Mouse (Mus musculus): ENCODE data around the gene Acadm.
A peak's percentile ranks its signal among the peaks of the same experiment; 100 is the strongest.

Gene Acadm

GRCm38 (mm10) chr3:153944335-153944990 is at the start of gene Acadm:
TSS of gene Acadm (minus strand) at chr3:153944632.
- DNase-seq (ENCODE audit: low spot score), result peak; percentile 89

- no peak for DNase-seq (ENCODE audit: low spot score)
Observed at GRCm38 (mm10) chr3:153984428-153985340, 40.3 kb upstream of the Acadm start.

- DNase-seq (ENCODE audit: low spot score), result no peak
Observed at GRCm38 (mm10) chr3:153980611-153981010, 36.2 kb upstream of the Acadm start.

GRCm38 (mm10) chr3:153975791-153976190 is 31.4 kb upstream of the Acadm start:
- DNase-seq (ENCODE audit: low spot score), result no peak

- DNase-seq (ENCODE audit: low spot score), result no peak
Observed at GRCm38 (mm10) chr3:153975060-153975459, 30.6 kb upstream of the Acadm start.

GRCm38 (mm10) chr3:153973949-153974760 is 29.7 kb upstream of the Acadm start:
- no peak for DNase-seq (ENCODE audit: low spot score)

- no peak for DNase-seq (ENCODE audit: low spot score)
Observed at GRCm38 (mm10) chr3:153973171-153973948, 28.9 kb upstream of the Acadm start, which contains the start of gene Slc44a5. TSS of gene Slc44a5 (plus strand) at chr3:153973436.

- DNase-seq (ENCODE audit: low spot score), result no peak
Observed at GRCm38 (mm10) chr3:153969451-153969850, 25.0 kb upstream of the Acadm start.

GRCm38 (mm10) chr3:153968549-153968948 is 24.1 kb upstream of the Acadm start:
- DNase-seq (ENCODE audit: low spot score), result no peak

- DNase-seq (ENCODE audit: low spot score), result no peak
Observed at GRCm38 (mm10) chr3:153967447-153967846, 23.0 kb upstream of the Acadm start.

- DNase-seq (ENCODE audit: low spot score), result no peak
Observed at GRCm38 (mm10) chr3:153961632-153962389, 17.4 kb upstream of the Acadm start.

GRCm38 (mm10) chr3:153960884-153961283 is 16.5 kb upstream of the Acadm start:
- DNase-seq (ENCODE audit: low spot score), result no peak

- DNase-seq (ENCODE audit: low spot score), result no peak
Observed at GRCm38 (mm10) chr3:153959731-153960207, 15.3 kb upstream of the Acadm start.

GRCm38 (mm10) chr3:153959035-153959730 is 14.8 kb upstream of the Acadm start:
- peak; percentile 62 for DNase-seq (ENCODE audit: low spot score)

- DNase-seq (ENCODE audit: low spot score), result no peak
Observed at GRCm38 (mm10) chr3:153957916-153958315, 13.5 kb upstream of the Acadm start.

GRCm38 (mm10) chr3:153948176-153948575 is 3.7 kb upstream of the Acadm start:
- DNase-seq (ENCODE audit: low spot score), result no peak

- no peak for DNase-seq (ENCODE audit: low spot score)
Observed at GRCm38 (mm10) chr3:153947271-153947670, 2.8 kb upstream of the Acadm start.

- peak; percentile 26 for DNase-seq (ENCODE audit: low spot score)
Observed at GRCm38 (mm10) chr3:153943901-153944334, 514 bp downstream of the Acadm start.

GRCm38 (mm10) chr3:153943003-153943640 is 1.3 kb downstream of the Acadm start:
- no peak for DNase-seq (ENCODE audit: low spot score)
